Mouse (Mus musculus): ENCODE measurements around the gene Pxdn. TPM values are rescaled to one million over a fixed set of nuclear protein-coding genes. Genes with fewer than 3 reads are reported as not detected.

The Pxdn gene
- polyA plus RNA-seq (2012; rRNA removed) = 9.4 and 20.1 TPM in 2 replicates

GRCm38 (mm10) chr12:29937308-29937707 is at the start of gene Pxdn:
Pxdn (plus strand) TSS chr12:29937608.
- WGBS = 57% methylated on average over 8 of the region's 8 CpGs
- DNase-seq (ENCODE audit: low read depth, low spot score) = no peak

- 12% methylated on average over 3 of the region's 3 CpGs for WGBS
- no peak for DNase-seq (ENCODE audit: low read depth, low spot score)
Observed at GRCm38 (mm10) chr12:29894669-29895068, 42.7 kb upstream of the Pxdn start.

- no peak for DNase-seq (ENCODE audit: low read depth, low spot score)
- 60% methylated on average over 3 of the region's 3 CpGs for WGBS
Observed at GRCm38 (mm10) chr12:29897533-29898085, 39.8 kb upstream of the Pxdn start.

GRCm38 (mm10) chr12:29904101-29904874 is 33.1 kb upstream of the Pxdn start:
- no peak for DNase-seq (ENCODE audit: low read depth, low spot score)
- 69% methylated on average over 4 of the region's 4 CpGs for WGBS

GRCm38 (mm10) chr12:29907056-29907455 is 30.4 kb upstream of the Pxdn start:
- 29% methylated on average over 2 of the region's 2 CpGs for WGBS
- no peak for DNase-seq (ENCODE audit: low read depth, low spot score)

GRCm38 (mm10) chr12:29916139-29916538 is 21.3 kb upstream of the Pxdn start:
- 57% methylated on average over 3 of the region's 3 CpGs for WGBS
- no peak for DNase-seq (ENCODE audit: low read depth, low spot score)

- WGBS = 87% methylated on average over 6 of the region's 6 CpGs
- DNase-seq (ENCODE audit: low read depth, low spot score) = no peak
Observed at GRCm38 (mm10) chr12:29916807-29917206, 20.6 kb upstream of the Pxdn start.

- 72% methylated on average over 7 of the region's 7 CpGs for WGBS
Observed at GRCm38 (mm10) chr12:29920298-29920697, 17.1 kb upstream of the Pxdn start.

GRCm38 (mm10) chr12:29921481-29921880 is 15.9 kb upstream of the Pxdn start:
- 67% methylated on average over 11 of the region's 11 CpGs for WGBS
- DNase-seq (ENCODE audit: low read depth, low spot score) = no peak

More at GRCm38 (mm10) chr12:29920298-29920697, 17.1 kb upstream of the Pxdn start:
- DNase-seq (ENCODE audit: low read depth, low spot score) = no peak

- DNase-seq (ENCODE audit: low read depth, low spot score) = no peak
- 38% methylated on average over 3 of the region's 3 CpGs for WGBS
Observed at GRCm38 (mm10) chr12:29926896-29927295, 10.5 kb upstream of the Pxdn start.

- WGBS = 43% methylated on average over 1 of the region's 1 CpGs
- DNase-seq (ENCODE audit: low read depth, low spot score) = no peak
Observed at GRCm38 (mm10) chr12:29930591-29930990, 6.8 kb upstream of the Pxdn start.

GRCm38 (mm10) chr12:29932951-29933350 is 4.5 kb upstream of the Pxdn start:
- 91% methylated on average over 1 of the region's 1 CpGs for WGBS
- DNase-seq (ENCODE audit: low read depth, low spot score) = no peak

GRCm38 (mm10) chr12:29933501-29933900 is 3.9 kb upstream of the Pxdn start:
- 67% methylated on average over 2 of the region's 2 CpGs for WGBS
- no peak for DNase-seq (ENCODE audit: low read depth, low spot score)

GRCm38 (mm10) chr12:29934120-29934581 is 3.3 kb upstream of the Pxdn start:
- WGBS = 66% methylated on average over 8 of the region's 8 CpGs
- DNase-seq (ENCODE audit: low read depth, low spot score) = no peak

- DNase-seq (ENCODE audit: low read depth, low spot score) = no peak
- 3% methylated on average over 49 of the region's 49 CpGs for WGBS
Observed at GRCm38 (mm10) chr12:29937851-29938375, 505 bp downstream of the Pxdn start.

GRCm38 (mm10) chr12:29938376-29939041 is 1.1 kb downstream of the Pxdn start:
- DNase-seq (ENCODE audit: low read depth, low spot score) = no peak
- WGBS = under 1% methylated on average over 40 of the region's 40 CpGs

- no peak for DNase-seq (ENCODE audit: low read depth, low spot score)
- WGBS = 30% methylated on average over 8 of the region's 8 CpGs
Observed at GRCm38 (mm10) chr12:29939261-29939671, 1.9 kb downstream of the Pxdn start.

- DNase-seq (ENCODE audit: low read depth, low spot score) = no peak
- WGBS = 63% methylated on average over 2 of the region's 2 CpGs
Observed at GRCm38 (mm10) chr12:29942435-29942834, 5.0 kb downstream of the Pxdn start.

- DNase-seq (ENCODE audit: low read depth, low spot score) = no peak
- 81% methylated on average over 3 of the region's 3 CpGs for WGBS
Observed at GRCm38 (mm10) chr12:29944650-29945049, 7.2 kb downstream of the Pxdn start.

- no peak for DNase-seq (ENCODE audit: low read depth, low spot score)
- WGBS = 70% methylated on average over 6 of the region's 6 CpGs
Observed at GRCm38 (mm10) chr12:29945182-29945743, 7.9 kb downstream of the Pxdn start.

Measured in large intestine, adult 2 months (tissue).